Mouse (Mus musculus) liver, embryonic 14.5 days (tissue): ENCODE results near the gene Gm6993. TPM values are rescaled to one million over a fixed set of nuclear protein-coding genes. Genes with fewer than 3 reads are reported as not detected.

Experiments used
- ATAC-seq: fragments of 200-750 bp; cut with Nextera tagmentation; 2 replicates; pipeline ENCODE4 v1.8.0; 2017; ENCODE audit warnings: moderate number of reproducible peaks, mild to moderate bottlenecking, moderate library complexity; ENCODE audit not compliant: insufficient read depth
- DNase-seq, 3 experiments: peaks; one replicate each; pipeline ENCODE4 v3.0.0-alpha.2; 2012 to 2013; ENCODE audit warnings: low read depth in 3 of 3, low spot score in 3 of 3
- H3K27ac ChIP-seq: fragments of 300-500 bp; sonication (generic); 2 replicates; pipeline ENCODE4 v1.5.1; 2014; ENCODE audit warnings: moderate library complexity, mild to moderate bottlenecking, control low read depth, inconsistent platforms
- H3K27me3 ChIP-seq: fragments of 300-500 bp; sonication (generic); 2 replicates; pipeline ENCODE4 v1.6.1; 2014; ENCODE audit warnings: mild to moderate bottlenecking, low read length, moderate library complexity; ENCODE audit not compliant: control insufficient read depth, insufficient read depth
- H3K36me3 ChIP-seq: fragments of 300-500 bp; sonication (generic); replicated peaks from 2 replicates; pipeline ENCODE4 v1.6.1; 2014; ENCODE audit warnings: low read depth; ENCODE audit not compliant: control insufficient read depth, insufficient read depth
- H3K4me1 ChIP-seq, 2 experiments: fragments of 200-500 bp in 1 of 2; fragments of 300-500 bp in 1 of 2; sonication (generic) in 1 of 2; replicated peaks; 2 replicates each; pipeline ENCODE4 v1.6.1; 2012 to 2014; ENCODE audit warnings: antibody characterized with exemption in 1 of 2, inconsistent platforms in 1 of 2, low read length in 1 of 2; ENCODE audit not compliant: control insufficient read depth in 2 of 2, insufficient read depth in 2 of 2
- H3K4me2 ChIP-seq: fragments of 300-500 bp; sonication (generic); 2 replicates; pipeline ENCODE4 v1.6.1; 2014; ENCODE audit warnings: low read depth, mild to moderate bottlenecking, control low read depth, moderate library complexity
- H3K4me3 ChIP-seq, 2 experiments: fragments of 200-500 bp in 1 of 2; fragments of 300-500 bp in 1 of 2; sonication (generic) in 1 of 2; 2 replicates each; pipeline ENCODE4 v1.5.1; 2012 to 2014; ENCODE audit warnings: low read depth in 2 of 2, low read length in 2 of 2, mild to moderate bottlenecking in 2 of 2, control low read depth in 1 of 2, inconsistent platforms in 1 of 2, moderate library complexity in 1 of 2; ENCODE audit not compliant: insufficient read depth in 1 of 2
- H3K9ac ChIP-seq: fragments of 300-500 bp; sonication (generic); replicated peaks from 2 replicates; pipeline ENCODE4 v1.6.1; 2014; ENCODE audit warnings: mild to moderate bottlenecking, control low read depth, moderate library complexity
- H3K9me3 ChIP-seq: fragments of 300-500 bp; sonication (generic); 2 replicates; pipeline ENCODE4 v1.6.1; 2016; ENCODE audit warnings: low read length, mixed read lengths; ENCODE audit not compliant: control insufficient read depth
- CTCF ChIP-seq: IDR thresholded peaks from 2 replicates; pipeline ENCODE4 v1.5.1; 2016; ENCODE audit warnings: antibody characterized with exemption, low read depth, control low read depth
- EP300 ChIP-seq: IDR thresholded peaks from 2 replicates; pipeline ENCODE4 v1.6.1; 2016; ENCODE audit warnings: antibody characterized with exemption, low read depth
- WGBS: fragments of 180-500 bp; shearing (Covaris S2); extraction: QIAGEN DNeasy Blood & Tissue Kit; methylation state at CpG from one replicate; pipeline ENCODE4 v1.1.7; 2014; ENCODE audit not compliant: insufficient replicate concordance; 5-methylcytosine and 5-hydroxymethylcytosine counted together
- polyA plus RNA-seq, 2 experiments: library from polyadenylated mRNA; depleted of rRNA in 1 of 2; stranded (reverse) in 1 of 2; unstranded in 1 of 2; fragments of >200 nt; fragmentation: Nextera tagmentation in 1 of 2; extraction: Ambion mirVana in 1 of 2; gene quantifications; 2 replicates each; pipeline versions ENCODE4 v1.2.1 to v1.2.3; 2012 to 2014

The Gm6993 gene
- polyA plus RNA-seq, 2 experiments: not detected

DNA sequence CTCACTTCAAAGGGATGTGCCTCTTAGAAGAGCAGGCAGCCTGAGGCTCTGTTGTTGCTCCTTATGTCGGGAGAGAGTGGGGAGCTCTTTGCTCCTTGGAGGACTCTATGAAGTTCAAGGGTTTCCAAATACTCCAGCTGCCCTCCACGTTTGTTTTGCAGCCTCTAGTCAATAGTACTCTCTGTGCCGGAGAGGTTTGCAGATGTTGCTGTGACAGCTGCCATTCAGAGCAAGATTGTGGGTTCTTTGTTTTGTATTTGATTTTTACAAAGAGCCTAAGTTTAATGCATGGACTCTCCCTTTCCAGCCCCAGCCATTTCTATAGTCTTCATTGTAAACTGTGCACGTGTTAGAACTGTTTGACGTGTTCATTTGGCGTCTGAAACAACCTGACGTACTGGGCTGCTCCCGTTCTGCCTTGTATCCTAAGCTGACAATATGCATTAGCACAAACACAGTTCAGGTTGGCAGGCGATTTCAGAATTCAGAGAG lies 40.6 kb downstream of the Gm6993 start:
- Histone ChIP-seq H3K4me1 (no peaks in the 10 kb centered on the region), H3K9ac (no peak overlapping the region), H3K27ac (no peak overlapping the region), H3K36me3 (no peaks in the 10 kb centered on the region), H3K27me3 (no peaks in the 10 kb centered on the region), H3K9me3 (no peaks in the 10 kb centered on the region), H3K4me2 (no peak overlapping the region), H3K4me3 (no peak overlapping the region)
- ATAC-seq: no peak
- DNase-seq: no peak
- 58% methylated on average over 9 of the region's 9 CpGs for WGBS
- no peak for TF ChIP-seq EP300
- TF ChIP-seq CTCF: no peak

DNA sequence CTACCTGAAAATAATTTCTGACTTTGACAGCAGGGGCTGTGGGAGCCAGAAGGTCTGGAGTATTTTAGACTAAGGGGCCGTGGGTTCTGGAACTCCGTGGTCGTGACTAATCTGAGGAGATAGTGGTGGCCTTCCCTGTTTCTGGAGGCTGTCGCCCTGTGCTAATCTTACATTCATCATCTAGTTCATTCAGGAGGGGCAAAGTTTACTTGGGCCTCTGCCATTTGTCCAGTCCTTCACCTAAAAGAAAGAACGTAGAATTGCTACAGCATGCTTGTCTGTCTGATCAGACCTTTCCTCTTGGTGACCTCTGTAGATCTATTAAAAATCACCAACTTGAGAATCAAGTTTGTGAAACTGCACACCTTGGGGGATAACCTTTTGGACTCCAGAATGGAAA lies 41.7 kb downstream of the Gm6993 start:
- Histone ChIP-seq H3K4me3 (no peak overlapping the region), H3K4me2 (no peak overlapping the region), H3K9me3 (no peaks in the 10 kb centered on the region), H3K27me3 (no peaks in the 10 kb centered on the region), H3K9ac (no peak overlapping the region), H3K4me1 (no peaks in the 10 kb centered on the region), H3K36me3 (no peaks in the 10 kb centered on the region), H3K27ac (no peak overlapping the region)
- TF ChIP-seq EP300 (no peak), CTCF (no peak)
- no peak for ATAC-seq
- no peak for DNase-seq
- WGBS: 56% methylated on average over 5 of the region's 5 CpGs

- TF ChIP-seq CTCF (no peak), EP300 (no peak)
- no peak overlapping the region for H3K4me2 ChIP-seq
- H3K27me3 ChIP-seq: no peaks in the 10 kb centered on the region
- H3K4me3 ChIP-seq: no peak overlapping the region
- no peak overlapping the region for H3K27ac ChIP-seq
- ATAC-seq (no peak), DNase-seq (no peak)
- no peaks in the 10 kb centered on the region for H3K9me3 ChIP-seq
- 49% methylated on average over 4 of the region's 4 CpGs for WGBS
- no peak overlapping the region for H3K9ac ChIP-seq
- H3K36me3 ChIP-seq: no peaks in the 10 kb centered on the region
- H3K4me1 ChIP-seq: no peaks in the 10 kb centered on the region
Observed at GRCm38 (mm10) chr12:31283131-31283530, 42.6 kb downstream of the Gm6993 start.

DNA sequence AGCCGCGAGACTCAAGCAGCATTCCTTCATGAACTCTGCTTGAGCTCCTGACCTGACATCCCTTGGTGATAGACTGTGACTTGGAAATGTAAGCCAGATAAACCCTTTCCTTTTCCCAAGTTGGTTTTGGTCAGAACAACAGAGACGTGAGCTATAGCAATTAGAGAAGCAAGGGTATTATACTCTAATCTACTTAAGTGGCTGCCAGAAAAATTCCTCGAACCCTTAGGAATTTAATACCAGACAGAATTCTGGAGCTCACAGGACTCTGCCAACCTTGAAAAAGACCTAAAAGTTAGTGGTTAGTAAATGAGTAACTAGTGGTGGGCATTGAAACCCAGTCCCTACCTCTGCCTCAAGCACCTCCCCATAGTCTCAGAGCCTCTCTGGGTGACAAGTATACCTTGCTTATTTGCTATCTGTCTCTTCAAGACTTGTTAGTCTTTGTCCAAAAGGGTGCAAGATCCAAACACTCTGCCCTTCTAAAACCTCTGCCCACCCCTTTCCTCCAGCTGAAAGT lies 43.1 kb downstream of the Gm6993 start:
- H3K4me1 ChIP-seq: no peaks in the 10 kb centered on the region
- TF ChIP-seq CTCF (no peak), EP300 (no peak)
- no peak overlapping the region for H3K9ac ChIP-seq
- no peaks in the 10 kb centered on the region for H3K36me3 ChIP-seq
- H3K4me3 ChIP-seq: no peak overlapping the region
- no peak overlapping the region for H3K4me2 ChIP-seq
- H3K27me3 ChIP-seq: no peaks in the 10 kb centered on the region
- no peak for DNase-seq
- no peaks in the 10 kb centered on the region for H3K9me3 ChIP-seq
- ATAC-seq: no peak
- WGBS: 68% methylated on average over 4 of the region's 4 CpGs
- no peak overlapping the region for H3K27ac ChIP-seq

GRCm38 (mm10) chr12:31289046-31289445 lies 48.5 kb downstream of the Gm6993 start:
- no peak for DNase-seq
- WGBS: 76% methylated on average over 10 of the region's 10 CpGs
- no peak for ATAC-seq

More at GRCm38 (mm10) chr12:31289046-31289445, 48.5 kb downstream of the Gm6993 start:
- Histone ChIP-seq H3K9ac (no peak overlapping the region), H3K4me1 (no peaks in the 10 kb centered on the region), H3K9me3 (no peaks in the 10 kb centered on the region), H3K27me3 (no peaks in the 10 kb centered on the region), H3K4me3 (no peak overlapping the region), H3K4me2 (no peak overlapping the region), H3K36me3 (no peaks in the 10 kb centered on the region), H3K27ac (no peak overlapping the region)
- TF ChIP-seq EP300 (no peak), CTCF (no peak)

Other genes with a start within 250 kb of the Gm6993 start
- 0.79 and 1.0 TPM in 2 replicates for gene Fam110c, start 166.9 kb upstream of the Gm6993 start, polyA plus RNA-seq (2012; rRNA removed)
- 1.2 and 1.3 TPM in 2 replicates for gene Fam110c, start 166.9 kb upstream of the Gm6993 start, polyA plus RNA-seq (2014; fragmentation: Nextera tagmentation; extraction: Ambion mirVana)
- 1.7 and 2.6 TPM in 2 replicates for gene Lamb1, start 24.5 kb downstream of the Gm6993 start, polyA plus RNA-seq (2012; rRNA removed)
- 1.9 and 2.3 TPM in 2 replicates for gene Lamb1, start 24.5 kb downstream of the Gm6993 start, polyA plus RNA-seq (2014; fragmentation: Nextera tagmentation; extraction: Ambion mirVana)
- 19.0 and 37.8 TPM in 2 replicates for gene Dld, start 110.7 kb downstream of the Gm6993 start, polyA plus RNA-seq (2012; rRNA removed)
- gene Dld, start 110.7 kb downstream of the Gm6993 start, polyA plus RNA-seq (2014; fragmentation: Nextera tagmentation; extraction: Ambion mirVana): 81.9 and 83.4 TPM in 2 replicates
- 0.01 and 0.02 TPM in 2 replicates for gene Slc26a3, start 150.1 kb downstream of the Gm6993 start, polyA plus RNA-seq (2012; rRNA removed)
- 0.18 TPM in 1 of 2 replicates, not detected in the other for gene Slc26a3, start 150.1 kb downstream of the Gm6993 start, polyA plus RNA-seq (2014; fragmentation: Nextera tagmentation; extraction: Ambion mirVana)